Mouse (Mus musculus): ENCODE data around the gene Usf1. TPM values are rescaled to one million over a fixed set of nuclear protein-coding genes. Genes with fewer than 3 reads are reported as not detected.

Usf1 gene
- total RNA-seq (2021): 100 to 1,000 TPM; 114 to 121 TPM
- long read RNA-seq, transcript Usf1-201 (10 exons, 1,115 nt): minor isoform, 7 of 30 reads
- long read RNA-seq, transcript Usf1-208 (10 exons, 2,167 nt): major isoform, 18 of 30 reads
- long read RNA-seq, partial matches to known transcripts: 0 of 30 reads
- long read RNA-seq, other reads (novel, unspliced or antisense): 5 of 30 reads

- peak; percentile 94 to 95 for DNase-seq (ENCODE audit: low spot score in 2 of 2)
Measured at GRCm38 (mm10) chr1:171410947-171411484, at the start of gene Usf1. Usf1 (plus strand) TSS chr1:171411313.

DNA sequence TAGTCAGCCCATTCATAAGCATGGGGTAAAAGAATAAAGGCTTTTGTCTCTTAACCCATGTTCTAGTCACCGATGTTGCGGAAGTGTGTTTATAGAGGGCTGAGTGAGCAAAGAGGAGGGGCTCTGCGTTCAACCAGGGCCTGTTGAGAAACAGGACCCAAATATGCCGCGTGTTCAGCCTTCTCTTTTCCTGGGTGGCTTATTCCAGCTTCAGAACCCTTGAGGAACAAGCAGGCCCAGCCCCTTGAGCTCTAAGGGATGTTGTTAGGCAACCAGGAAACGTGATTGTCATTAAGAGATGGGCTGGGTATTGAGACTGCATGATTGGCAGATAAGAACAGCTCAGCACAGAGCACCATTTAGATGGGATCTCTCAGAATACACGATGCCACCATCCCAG is 45.2 kb upstream of the Usf1 start:
- no peak for DNase-seq (ENCODE audit: low spot score in 2 of 2)

GRCm38 (mm10) chr1:171369845-171370556 is 41.1 kb upstream of the Usf1 start, which contains the start of gene Nectin4:
Nectin4 (plus strand) TSS chr1:171370099.
- no peak for DNase-seq (ENCODE audit: low spot score in 2 of 2)

DNA sequence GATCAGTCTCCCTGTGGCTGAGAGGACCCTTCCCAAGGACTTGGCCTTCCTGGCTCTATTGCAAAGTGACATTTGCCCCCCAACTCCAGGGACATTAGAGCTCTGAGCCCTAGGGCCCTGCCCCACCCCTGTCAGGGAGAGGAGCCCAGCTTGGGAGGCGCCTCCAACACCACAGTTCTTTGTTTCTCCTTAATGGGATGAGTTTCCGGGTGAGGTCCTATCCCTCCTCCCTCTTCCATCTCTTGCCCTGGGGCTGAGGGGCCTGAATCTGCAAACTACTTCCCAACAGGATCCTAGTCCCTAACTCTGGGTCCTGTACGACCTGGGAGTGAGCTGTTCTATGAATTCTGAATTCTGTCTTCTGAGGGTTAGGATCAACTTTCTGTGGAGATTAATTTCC is 38.2 kb upstream of the Usf1 start:
- DNase-seq (ENCODE audit: low spot score in 2 of 2): no peak

- no peak for DNase-seq (ENCODE audit: low spot score in 2 of 2)
Measured at GRCm38 (mm10) chr1:171373946-171374345, 37.2 kb upstream of the Usf1 start.

GRCm38 (mm10) chr1:171375646-171376097 is 35.4 kb upstream of the Usf1 start:
- DNase-seq (ENCODE audit: low spot score in 2 of 2): no peak

DNA sequence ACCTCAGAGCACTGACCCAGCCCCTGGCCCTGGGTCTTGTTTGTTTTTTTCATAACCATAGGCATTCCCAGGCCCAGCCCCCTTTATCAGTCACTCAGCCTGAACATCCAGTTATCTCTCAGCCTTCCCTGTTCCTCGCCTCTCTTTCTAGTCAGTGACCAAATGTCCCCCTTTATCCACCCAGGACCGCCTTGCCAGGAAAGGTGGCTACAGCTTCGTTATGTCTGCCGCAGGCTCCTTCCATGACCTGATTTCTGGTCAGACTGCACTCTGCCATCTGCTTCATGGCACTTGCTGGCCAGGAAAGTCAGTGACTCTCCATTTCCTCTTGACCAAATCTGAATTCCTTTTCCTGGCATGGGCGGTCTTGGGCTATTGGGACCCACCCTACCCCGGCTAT is 32.8 kb upstream of the Usf1 start:
- DNase-seq (ENCODE audit: low spot score in 2 of 2): no peak

GRCm38 (mm10) chr1:171379935-171380599 is 31.0 kb upstream of the Usf1 start:
- DNase-seq (ENCODE audit: low spot score in 2 of 2): peak; percentile 84 to 85

DNA sequence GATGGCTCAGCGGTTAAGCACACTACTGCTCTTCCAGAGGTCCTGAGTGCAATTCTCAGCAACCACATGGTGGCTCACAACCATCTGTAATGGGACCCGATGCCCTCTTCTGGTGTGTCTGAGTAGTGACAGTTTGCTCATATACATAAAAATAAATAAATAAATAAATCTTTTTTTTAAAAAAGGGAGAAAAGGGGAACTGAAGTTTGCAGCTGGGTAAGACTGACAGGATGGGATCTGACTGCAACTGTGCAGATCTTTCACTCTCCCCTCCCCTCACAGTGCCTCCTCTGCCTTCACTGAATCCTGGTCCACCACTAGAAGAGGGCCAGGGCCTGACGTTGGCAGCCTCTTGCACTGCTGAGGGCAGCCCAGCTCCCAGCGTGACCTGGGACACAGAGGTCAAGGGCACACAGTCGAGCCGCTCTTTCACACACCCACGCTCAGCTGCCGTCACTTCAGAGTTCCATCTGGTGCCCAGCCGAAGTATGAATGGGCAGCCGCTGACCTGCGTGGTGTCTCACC is 29.0 kb upstream of the Usf1 start:
- no peak for DNase-seq (ENCODE audit: low spot score in 2 of 2)

- DNase-seq (ENCODE audit: low spot score in 2 of 2): no peak
Measured at GRCm38 (mm10) chr1:171384361-171384760, 26.8 kb upstream of the Usf1 start.

GRCm38 (mm10) chr1:171385171-171385570 is 25.9 kb upstream of the Usf1 start:
- DNase-seq (ENCODE audit: low spot score in 2 of 2): no peak

DNA sequence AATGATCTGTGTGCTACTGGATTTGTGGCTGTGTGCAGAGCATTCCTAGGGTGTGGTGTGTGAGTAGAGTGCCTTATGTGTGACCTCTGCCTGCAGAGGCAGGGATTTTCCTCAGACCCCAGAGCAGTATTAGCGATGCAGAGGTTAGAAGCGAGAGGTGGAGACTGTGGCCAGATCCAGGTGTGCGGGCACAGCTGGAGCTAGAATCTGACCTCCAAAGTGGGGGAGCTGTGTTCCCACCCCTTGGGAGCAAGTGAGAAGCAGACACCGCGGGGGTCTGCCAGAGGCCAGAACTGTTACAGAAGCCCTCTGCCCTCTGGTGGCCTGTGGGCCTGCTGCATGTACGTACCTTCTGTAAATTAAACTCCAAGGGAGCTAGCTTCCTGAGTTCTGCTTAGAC is 24.0 kb upstream of the Usf1 start:
- no peak for DNase-seq (ENCODE audit: low spot score in 2 of 2)

DNA sequence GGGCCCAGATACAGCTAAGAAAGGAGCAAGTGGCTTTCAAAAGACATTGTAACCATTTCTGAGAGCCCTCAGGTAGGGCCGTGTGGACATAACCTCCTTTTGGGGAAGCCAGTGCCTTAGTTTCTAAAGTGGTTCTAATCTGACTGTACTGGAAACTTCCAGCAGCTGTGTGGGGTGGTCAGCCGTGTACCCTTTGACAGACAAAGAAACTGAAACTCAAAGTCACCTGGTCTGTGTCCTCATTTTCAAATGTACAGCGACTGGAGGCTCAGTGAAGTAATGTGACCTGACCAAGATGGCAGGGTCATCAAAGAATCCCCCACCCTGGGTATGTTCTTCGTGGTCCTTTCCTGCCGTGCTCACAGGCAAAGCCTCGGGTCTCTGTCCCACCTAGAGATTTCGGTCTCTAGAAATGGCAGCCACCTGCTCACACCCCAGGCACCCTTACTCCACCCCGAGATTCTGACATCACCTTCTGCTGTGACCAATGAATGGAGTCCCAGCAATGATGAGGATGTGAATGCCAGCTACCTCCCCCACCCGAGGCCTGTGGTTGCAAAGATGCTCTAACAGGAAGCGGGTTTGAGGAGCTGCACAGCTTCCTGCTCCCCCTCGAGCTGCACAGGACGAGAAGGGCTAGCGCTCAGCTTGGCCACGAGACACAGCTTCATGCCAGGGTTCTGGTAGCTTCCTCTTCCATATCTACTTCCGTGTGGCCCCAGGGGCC is 22.6 kb upstream of the Usf1 start, which contains the start of gene Arhgap30:
Gene Arhgap30 (plus strand): TSS at position 579 of the 727 bp plus-strand sequence.
- no peak for DNase-seq (ENCODE audit: low spot score in 2 of 2)

- no peak for DNase-seq (ENCODE audit: low spot score in 2 of 2)
Measured at GRCm38 (mm10) chr1:171390101-171390500, 21.0 kb upstream of the Usf1 start.

DNA sequence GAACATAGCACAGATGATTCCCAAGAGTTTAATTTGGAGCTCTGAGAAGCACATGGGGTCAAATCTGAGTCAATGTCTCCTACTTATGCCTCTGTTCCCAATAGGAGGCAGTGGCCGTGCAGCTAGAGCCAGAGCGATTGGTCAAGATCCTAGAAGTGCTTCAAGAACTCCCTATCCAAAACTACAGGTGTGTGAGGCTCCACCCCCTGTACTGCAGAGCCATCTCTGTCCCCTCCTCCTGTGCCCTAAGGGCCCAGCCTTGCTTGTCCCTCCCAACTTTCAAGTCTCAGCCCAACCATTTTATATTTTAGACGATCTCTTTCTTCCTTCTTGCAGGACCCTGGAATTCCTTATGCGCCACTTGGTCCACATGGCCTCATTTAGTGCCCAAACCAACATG is 9.3 kb upstream of the Usf1 start:
- no peak for DNase-seq (ENCODE audit: low spot score in 2 of 2)

DNA sequence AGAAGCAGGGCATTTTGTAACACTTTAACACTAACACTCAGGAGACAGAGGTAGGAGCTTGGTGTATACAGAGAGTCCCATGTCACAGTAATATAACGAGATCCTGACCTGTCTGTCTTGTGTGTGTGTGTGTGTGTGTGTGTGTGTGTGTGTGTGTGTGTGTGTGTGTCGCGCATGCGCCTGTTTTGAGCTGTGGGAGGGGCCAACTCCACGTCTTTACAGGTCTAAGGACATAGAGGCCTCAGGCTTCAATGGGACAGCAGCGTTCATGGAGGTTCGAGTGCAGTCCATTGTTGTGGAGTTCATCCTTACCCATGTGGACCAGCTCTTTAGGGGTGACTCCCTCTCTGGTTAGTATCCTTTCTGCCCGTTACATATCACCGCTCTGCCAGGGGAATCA is 8.1 kb upstream of the Usf1 start:
- DNase-seq (ENCODE audit: low spot score in 2 of 2): no peak

- DNase-seq (ENCODE audit: low spot score in 2 of 2): no peak
Measured at GRCm38 (mm10) chr1:171407263-171407662, 3.9 kb upstream of the Usf1 start.

DNA sequence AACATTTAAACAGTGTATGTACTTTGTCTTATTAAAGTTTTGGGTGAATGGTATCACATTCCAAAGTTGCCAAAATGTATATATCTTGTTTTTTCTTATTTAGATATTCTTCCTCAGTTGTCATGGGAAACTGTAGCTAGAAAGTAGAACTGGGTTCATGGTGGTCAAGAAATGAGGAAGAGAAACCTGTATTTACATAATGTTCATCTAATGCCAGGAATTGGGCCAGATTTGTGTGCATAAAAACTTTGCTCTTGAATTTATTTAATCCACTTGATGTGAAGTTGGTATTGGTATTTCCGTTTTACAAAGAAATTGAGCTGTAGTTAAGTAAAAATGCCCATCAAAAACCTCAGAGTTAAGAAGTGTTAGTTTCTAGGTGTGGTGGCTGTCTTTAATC is 882 bp upstream of the Usf1 start:
- DNase-seq (ENCODE audit: low spot score in 2 of 2): no peak

GRCm38 (mm10) chr1:171411492-171411941 is 404 bp downstream of the Usf1 start:
- no peak for DNase-seq (ENCODE audit: low spot score in 2 of 2)

- DNase-seq (ENCODE audit: low spot score in 2 of 2): peak; percentile 34 to 48
Measured at GRCm38 (mm10) chr1:171412001-171412441, 908 bp downstream of the Usf1 start.

DNA sequence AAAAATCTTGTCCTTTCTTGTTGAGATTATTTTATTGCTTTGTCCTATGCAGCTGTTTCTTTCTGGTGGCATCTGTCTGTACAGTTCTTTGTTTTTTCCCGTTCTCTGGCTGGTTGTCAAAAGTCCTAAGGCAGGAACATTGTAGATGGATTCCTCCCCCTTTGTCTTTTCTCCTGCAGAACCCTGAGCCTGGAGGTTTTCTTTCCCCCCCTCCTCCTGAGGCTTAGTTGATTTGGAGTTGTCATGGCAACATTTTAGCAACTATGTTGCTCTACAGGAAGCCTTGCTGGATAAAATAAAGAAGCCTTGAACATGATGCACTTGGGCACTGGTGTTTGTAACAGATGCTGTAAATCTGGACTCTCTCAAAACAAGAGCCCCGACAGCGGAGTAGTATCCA is 1.3 kb downstream of the Usf1 start:
- no peak for DNase-seq (ENCODE audit: low spot score in 2 of 2)

Data from layer of hippocampus, postnatal 10 days (tissue).